Mouse (Mus musculus): ENCODE results near the gene Sstr3. TPM values are rescaled to one million over a fixed set of nuclear protein-coding genes. Genes with fewer than 3 reads are reported as not detected.

Gene Sstr3
- polyA plus RNA-seq, 1 experiment from 2014 or later: not detected

DNA sequence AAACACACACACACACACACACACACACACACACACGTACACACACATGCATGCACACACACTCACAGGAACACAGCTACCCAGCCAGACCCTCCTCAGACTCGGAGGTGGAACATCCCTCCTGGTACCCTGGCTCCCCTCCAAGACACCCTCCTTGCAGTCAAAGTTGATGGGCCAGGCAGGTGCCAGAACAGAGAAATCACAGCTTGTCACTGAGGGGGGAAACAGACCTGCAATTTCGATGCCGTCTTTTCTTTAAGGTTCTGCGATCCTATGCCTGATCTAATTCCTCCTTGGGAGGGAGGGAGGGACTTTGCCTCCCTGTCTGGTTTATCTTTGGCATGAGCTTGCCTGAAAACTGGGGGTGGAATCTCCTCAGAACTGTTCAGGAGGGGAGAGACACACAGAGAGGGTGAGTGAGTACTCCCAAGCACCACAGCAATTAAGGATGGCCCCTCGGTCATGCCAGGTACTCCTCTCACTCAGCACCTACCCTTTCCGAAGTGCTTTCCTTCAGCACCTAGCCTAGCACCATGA, 1.6 kb downstream of the Sstr3 start:
- Histone ChIP-seq H3K27me3 (ENCODE audit: control insufficient read depth, insufficient read depth, low read length) (no peaks in the 10 kb centered on the region; the same call in 1 of the 2 replicates), H3K4me1 (ENCODE audit: control insufficient read depth, insufficient read depth, low read length) (no peaks in the 10 kb centered on the region), H3K4me3 (ENCODE audit: low read depth, low read length) (no peak overlapping the region), H3K36me3 (replicated peaks; ENCODE audit: control insufficient read depth, insufficient read depth, low read depth, low read length) (no peaks in the 10 kb centered on the region), H3K9me3 (replicated peaks; ENCODE audit: control insufficient read depth, low read length) (no peaks in the 10 kb centered on the region), H3K27ac (replicated peaks; ENCODE audit: low read depth, low read length) (no peak overlapping the region), H3K9ac (replicated peaks; ENCODE audit: low read length) (no peak overlapping the region), H3K4me2 (ENCODE audit: low read depth, low read length) (no peak overlapping the region)
- DNase-seq (ENCODE audit: low spot score) (no peak), ATAC-seq (replicated peaks; ENCODE audit: insufficient number of reproducible peaks, low FRiP score, low TSS enrichment, low read depth) (no peak)
- WGBS: 81% methylated on average over 7 of the region's 7 CpGs

DNA sequence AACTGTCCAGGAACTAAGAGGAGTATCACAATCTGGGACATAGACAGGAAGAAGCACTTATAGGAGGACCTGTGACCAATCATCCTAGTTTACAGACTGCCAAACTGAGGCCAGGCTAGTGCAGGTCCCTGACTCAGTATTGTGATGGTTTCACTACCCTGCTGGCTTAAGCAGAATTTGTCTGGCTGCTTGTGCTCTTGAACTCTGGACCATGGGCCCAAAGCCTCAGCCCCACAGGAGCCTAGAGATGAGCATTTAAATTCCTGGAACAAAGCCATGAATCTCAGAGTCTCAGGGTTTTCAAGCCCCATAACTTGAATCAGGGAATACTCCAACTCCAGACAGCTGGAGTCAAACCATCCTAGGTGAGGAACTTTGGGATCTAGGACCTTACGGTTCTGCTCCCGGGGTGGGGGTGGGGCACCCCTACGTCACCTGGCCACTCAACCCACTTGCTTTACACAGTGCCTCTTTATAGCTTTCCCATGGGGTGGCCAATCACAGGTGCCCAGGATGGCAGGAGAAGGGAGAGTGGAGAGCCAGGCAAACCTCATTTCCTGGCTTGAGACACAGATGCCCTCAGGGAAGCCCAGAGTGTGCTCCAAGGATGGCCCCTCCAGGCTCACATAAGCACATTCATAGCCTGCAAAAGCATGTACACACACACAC, 2.3 kb downstream of the Sstr3 start:
- Histone ChIP-seq H3K4me2 (ENCODE audit: low read depth, low read length) (no peak overlapping the region), H3K27ac (replicated peaks; ENCODE audit: low read depth, low read length) (no peak overlapping the region), H3K36me3 (replicated peaks; ENCODE audit: control insufficient read depth, insufficient read depth, low read depth, low read length) (no peaks in the 10 kb centered on the region), H3K27me3 (ENCODE audit: control insufficient read depth, insufficient read depth, low read length) (no peaks in the 10 kb centered on the region), H3K9ac (replicated peaks; ENCODE audit: low read length) (no peak overlapping the region), H3K4me3 (ENCODE audit: low read depth, low read length) (no peak overlapping the region), H3K4me1 (ENCODE audit: control insufficient read depth, insufficient read depth, low read length) (no peaks in the 10 kb centered on the region), H3K9me3 (replicated peaks; ENCODE audit: control insufficient read depth, low read length) (no peaks in the 10 kb centered on the region)
- 85% methylated on average over 3 of the region's 3 CpGs for WGBS
- DNase-seq (ENCODE audit: low spot score): no peak
- ATAC-seq (replicated peaks; ENCODE audit: insufficient number of reproducible peaks, low FRiP score, low TSS enrichment, low read depth): no peak

DNA sequence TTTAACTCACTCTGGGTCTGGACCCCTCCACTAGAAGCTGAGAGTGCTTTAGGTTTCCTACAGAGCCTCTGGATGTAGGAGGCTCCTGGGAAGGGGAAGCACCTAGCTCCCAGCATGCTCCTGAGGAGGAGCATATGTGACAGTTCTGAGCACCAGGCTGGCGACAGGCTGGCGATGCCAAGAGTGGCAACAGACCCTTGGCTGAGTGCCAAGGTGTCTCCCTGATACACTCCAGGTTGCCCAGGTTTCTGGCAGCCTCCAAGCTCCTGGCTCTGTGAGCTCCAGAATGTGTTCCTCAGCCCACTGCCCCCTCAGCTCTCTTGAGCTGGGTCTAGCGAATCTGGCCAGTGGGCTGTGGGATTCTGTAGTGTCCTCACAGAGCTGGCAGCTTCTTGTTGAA, 2.9 kb downstream of the Sstr3 start:
- no peak for DNase-seq (ENCODE audit: low spot score)
- no peak overlapping the region for H3K4me3 ChIP-seq (ENCODE audit: low read depth, low read length)
- no peak for ATAC-seq (replicated peaks; ENCODE audit: insufficient number of reproducible peaks, low FRiP score, low TSS enrichment, low read depth)
- no peak overlapping the region for H3K9ac ChIP-seq (replicated peaks; ENCODE audit: low read length)
- 63% methylated on average over 3 of the region's 3 CpGs for WGBS
- H3K27ac ChIP-seq (replicated peaks; ENCODE audit: low read depth, low read length): no peak overlapping the region
- H3K4me2 ChIP-seq (ENCODE audit: low read depth, low read length): no peak overlapping the region
- no peaks in the 10 kb centered on the region for H3K4me1 ChIP-seq (ENCODE audit: control insufficient read depth, insufficient read depth, low read length)
- H3K9me3 ChIP-seq (replicated peaks; ENCODE audit: control insufficient read depth, low read length): no peaks in the 10 kb centered on the region
- no peaks in the 10 kb centered on the region for H3K36me3 ChIP-seq (replicated peaks; ENCODE audit: control insufficient read depth, insufficient read depth, low read depth, low read length)
- H3K27me3 ChIP-seq (ENCODE audit: control insufficient read depth, insufficient read depth, low read length): no peaks in the 10 kb centered on the region

DNA sequence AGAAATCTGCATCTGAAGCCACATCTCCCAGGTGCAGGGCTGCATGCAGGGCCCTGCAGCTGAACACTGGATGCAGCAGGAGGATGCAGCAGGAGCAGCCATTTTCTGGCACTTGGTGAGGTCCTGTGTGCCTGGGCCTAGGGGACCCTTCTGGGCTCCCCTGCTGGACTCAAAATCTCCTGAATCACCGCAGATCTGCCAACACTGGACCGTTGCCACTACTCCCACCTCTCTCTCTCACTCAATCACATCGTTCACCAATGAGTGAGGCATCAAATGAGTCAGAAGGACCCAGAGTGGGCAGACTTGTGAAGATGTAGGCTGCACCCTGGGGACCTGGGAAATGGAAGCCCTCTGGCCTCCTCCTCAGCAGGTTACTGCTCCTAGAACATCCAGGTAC, 3.4 kb downstream of the Sstr3 start:
- WGBS: 82% methylated on average over 3 of the region's 3 CpGs
- H3K27me3 ChIP-seq (ENCODE audit: control insufficient read depth, insufficient read depth, low read length): no peaks in the 10 kb centered on the region
- H3K9me3 ChIP-seq (replicated peaks; ENCODE audit: control insufficient read depth, low read length): no peaks in the 10 kb centered on the region
- DNase-seq (ENCODE audit: low spot score) (no peak), ATAC-seq (replicated peaks; ENCODE audit: insufficient number of reproducible peaks, low FRiP score, low TSS enrichment, low read depth) (no peak)
- no peaks in the 10 kb centered on the region for H3K4me1 ChIP-seq (ENCODE audit: control insufficient read depth, insufficient read depth, low read length)
- H3K4me3 ChIP-seq (ENCODE audit: low read depth, low read length): no peak overlapping the region
- H3K27ac ChIP-seq (replicated peaks; ENCODE audit: low read depth, low read length): no peak overlapping the region
- H3K36me3 ChIP-seq (replicated peaks; ENCODE audit: control insufficient read depth, insufficient read depth, low read depth, low read length): no peaks in the 10 kb centered on the region
- H3K9ac ChIP-seq (replicated peaks; ENCODE audit: low read length): no peak overlapping the region
- H3K4me2 ChIP-seq (ENCODE audit: low read depth, low read length): no peak overlapping the region

DNA sequence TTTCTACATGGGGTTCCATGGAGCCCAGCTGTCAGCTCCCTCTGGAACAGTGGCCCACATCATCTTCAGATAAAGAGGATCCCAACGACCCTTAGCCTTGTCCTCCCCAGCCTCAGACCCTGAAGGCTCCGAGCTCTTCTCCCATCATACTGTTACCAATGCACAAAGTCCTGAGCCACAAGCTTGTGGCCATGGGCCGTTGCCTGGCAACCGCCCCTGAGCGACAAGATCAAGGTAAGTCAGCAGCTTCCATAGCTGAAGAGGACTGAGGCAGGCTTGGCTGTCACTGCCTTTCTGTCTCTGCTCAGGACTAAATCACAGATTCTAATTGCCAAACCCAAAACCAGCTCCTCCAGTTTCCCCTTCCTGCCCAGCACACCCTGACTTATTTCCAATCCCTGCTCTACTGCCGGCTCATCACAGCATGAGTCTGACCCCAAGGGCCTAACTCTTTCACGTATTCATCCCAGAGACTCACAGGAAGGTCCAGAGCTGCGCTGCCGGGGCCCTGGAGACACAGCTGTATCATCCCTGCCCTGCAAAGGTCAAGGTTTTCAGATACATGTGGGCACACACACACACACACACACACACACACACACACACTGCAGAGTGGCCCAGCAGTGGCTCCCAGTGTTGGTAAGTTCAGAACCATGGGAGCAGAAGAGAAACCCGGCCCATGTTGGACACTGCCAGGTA, 8.6 kb downstream of the Sstr3 start:
- ATAC-seq (replicated peaks; ENCODE audit: insufficient number of reproducible peaks, low FRiP score, low TSS enrichment, low read depth) (no peak), DNase-seq (ENCODE audit: low spot score) (no peak)

DNA sequence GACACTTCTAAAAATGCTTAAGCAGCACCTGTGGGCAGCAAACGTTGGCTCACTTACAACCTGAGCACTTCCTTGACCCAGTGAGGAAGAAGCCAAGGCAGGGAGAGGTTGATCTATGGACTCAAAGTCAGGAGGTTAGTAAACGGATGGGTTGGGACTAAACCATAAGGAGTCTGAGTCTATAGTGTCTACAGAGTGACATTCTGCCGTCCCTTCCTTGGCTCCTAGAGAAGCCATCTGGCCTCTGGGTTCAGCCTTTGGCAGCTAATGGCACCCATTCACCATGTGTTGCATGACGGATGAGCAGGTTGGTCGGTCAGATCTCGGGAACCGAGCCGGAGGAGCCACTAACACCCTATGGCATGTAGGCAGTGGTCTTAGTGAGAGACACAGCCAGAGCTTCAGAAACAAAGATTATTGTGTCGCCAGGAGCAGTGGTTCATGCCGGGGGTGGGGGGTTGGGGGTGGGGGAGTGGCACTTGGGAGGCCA, 11.1 kb downstream of the Sstr3 start:
- WGBS: 76% methylated on average over 10 of the region's 10 CpGs
- 0 out of 2 replicates have a peak, but pooled peaks cover 3% of the 10 kb centered on the region for H3K4me1 ChIP-seq (ENCODE audit: control insufficient read depth, insufficient read depth, low read length)
- no peak for ATAC-seq (replicated peaks; ENCODE audit: insufficient number of reproducible peaks, low FRiP score, low TSS enrichment, low read depth)

More for the DNA sequence above, 8.6 kb downstream of the Sstr3 start:
- Histone ChIP-seq H3K4me3 (ENCODE audit: low read depth, low read length) (no peak overlapping the region), H3K4me1 (ENCODE audit: control insufficient read depth, insufficient read depth, low read length) (no peaks in the 10 kb centered on the region), H3K36me3 (replicated peaks; ENCODE audit: control insufficient read depth, insufficient read depth, low read depth, low read length) (no peaks in the 10 kb centered on the region), H3K27me3 (ENCODE audit: control insufficient read depth, insufficient read depth, low read length) (no peaks in the 10 kb centered on the region), H3K9ac (replicated peaks; ENCODE audit: low read length) (no peak overlapping the region), H3K9me3 (replicated peaks; ENCODE audit: control insufficient read depth, low read length) (no peaks in the 10 kb centered on the region), H3K27ac (replicated peaks; ENCODE audit: low read depth, low read length) (no peak overlapping the region), H3K4me2 (ENCODE audit: low read depth, low read length) (no peak overlapping the region)
- 42% methylated on average over 10 of the region's 10 CpGs for WGBS

DNA sequence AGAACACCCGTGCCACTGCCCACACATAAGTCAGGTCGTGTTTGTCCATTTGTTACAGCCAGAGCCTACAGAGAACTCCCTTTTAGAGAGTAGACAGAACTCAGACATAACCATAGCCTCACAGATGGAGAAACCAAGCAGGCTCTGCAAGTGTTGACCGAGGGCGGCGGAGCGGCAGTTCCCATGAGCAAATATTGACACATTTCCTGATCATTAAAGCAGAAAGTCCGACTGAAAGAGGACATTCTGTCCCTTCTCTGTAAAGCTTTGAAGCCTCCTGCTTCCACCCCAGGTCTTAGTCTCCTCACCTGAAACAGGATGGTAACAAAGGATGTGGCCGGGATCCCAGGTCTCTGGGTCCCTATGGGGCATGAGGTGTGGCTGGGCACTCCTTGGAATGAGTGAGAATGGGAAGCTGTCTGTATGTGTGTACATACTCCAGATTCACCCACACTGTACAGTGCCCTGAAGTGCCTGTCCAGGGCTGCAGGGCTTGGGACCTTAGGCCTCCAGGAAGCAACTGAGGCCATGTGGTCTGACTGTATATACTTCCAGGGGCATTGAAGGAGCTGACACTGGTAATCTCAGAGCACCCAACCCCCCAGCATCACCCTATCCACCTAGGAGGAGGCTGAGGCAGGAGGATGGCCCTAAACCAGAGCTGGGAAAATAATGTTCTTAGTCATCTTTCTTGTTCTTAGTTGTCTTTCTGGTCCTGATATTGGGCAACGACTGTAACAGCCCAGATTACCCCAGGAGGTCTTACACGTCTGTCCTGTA, 11.7 kb downstream of the Sstr3 start:
- Histone ChIP-seq H3K36me3 (replicated peaks; ENCODE audit: control insufficient read depth, insufficient read depth, low read depth, low read length) (no peaks in the 10 kb centered on the region), H3K4me1 (ENCODE audit: control insufficient read depth, insufficient read depth, low read length) (0 out of 2 replicates have a peak, but pooled peaks cover 3% of the 10 kb centered on the region), H3K9ac (replicated peaks; ENCODE audit: low read length) (no peak overlapping the region), H3K27me3 (ENCODE audit: control insufficient read depth, insufficient read depth, low read length) (no peaks in the 10 kb centered on the region), H3K9me3 (replicated peaks; ENCODE audit: control insufficient read depth, low read length) (no peaks in the 10 kb centered on the region), H3K27ac (replicated peaks; ENCODE audit: low read depth, low read length) (no peak overlapping the region), H3K4me3 (ENCODE audit: low read depth, low read length) (no peak overlapping the region), H3K4me2 (ENCODE audit: low read depth, low read length) (no peak overlapping the region)
- ATAC-seq (replicated peaks; ENCODE audit: insufficient number of reproducible peaks, low FRiP score, low TSS enrichment, low read depth): no peak; the same call in 1 of the 2 replicates
- no peak for DNase-seq (ENCODE audit: low spot score)
- WGBS: 73% methylated on average over 10 of the region's 10 CpGs

More for the DNA sequence above, 11.1 kb downstream of the Sstr3 start:
- no peak for DNase-seq (ENCODE audit: low spot score)
- Histone ChIP-seq H3K4me3 (ENCODE audit: low read depth, low read length) (no peak overlapping the region), H3K9me3 (replicated peaks; ENCODE audit: control insufficient read depth, low read length) (no peaks in the 10 kb centered on the region), H3K4me2 (ENCODE audit: low read depth, low read length) (no peak overlapping the region), H3K27me3 (ENCODE audit: control insufficient read depth, insufficient read depth, low read length) (no peaks in the 10 kb centered on the region), H3K9ac (replicated peaks; ENCODE audit: low read length) (no peak overlapping the region), H3K27ac (replicated peaks; ENCODE audit: low read depth, low read length) (no peak overlapping the region), H3K36me3 (replicated peaks; ENCODE audit: control insufficient read depth, insufficient read depth, low read depth, low read length) (no peaks in the 10 kb centered on the region)
